Mouse (Mus musculus): ENCODE data around the gene Sav1. TPM values are rescaled to one million over a fixed set of nuclear protein-coding genes. Genes with fewer than 3 reads are reported as not detected.

Gene Sav1
- total RNA-seq, 2 experiments from 2014 or later: 17.7 to 18.1 TPM

- no peak for DNase-seq (ENCODE audit: low spot score in 2 of 2)
These were observed 23.7 kb downstream of the Sav1 start for GRCm38 (mm10) chr12:69963141-69963540.

DNA sequence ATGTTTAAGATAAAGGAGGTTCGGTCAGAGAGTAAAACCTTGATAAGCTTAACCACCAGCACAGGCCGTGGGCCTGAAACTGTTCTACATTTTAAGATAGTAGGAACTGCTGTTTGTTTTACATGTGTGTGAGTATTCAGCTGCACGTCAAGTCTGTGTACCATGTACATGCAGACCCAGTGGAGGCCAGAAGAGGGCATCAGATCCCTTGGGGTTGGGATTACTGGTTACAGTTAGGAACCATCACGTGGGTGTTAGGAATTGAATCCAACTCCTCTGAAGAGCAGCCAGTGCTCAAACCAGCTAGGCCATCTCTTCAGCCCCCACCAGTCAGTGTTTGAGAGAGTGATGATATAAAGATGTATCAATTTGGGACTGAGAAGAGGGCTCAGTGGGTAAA lies 24.3 kb downstream of the Sav1 start:
- peak; percentile 61 to 64 for DNase-seq (ENCODE audit: low spot score in 2 of 2)

- DNase-seq (ENCODE audit: low spot score in 2 of 2): no peak
These were observed 29.4 kb downstream of the Sav1 start for GRCm38 (mm10) chr12:69957378-69957777.

DNA sequence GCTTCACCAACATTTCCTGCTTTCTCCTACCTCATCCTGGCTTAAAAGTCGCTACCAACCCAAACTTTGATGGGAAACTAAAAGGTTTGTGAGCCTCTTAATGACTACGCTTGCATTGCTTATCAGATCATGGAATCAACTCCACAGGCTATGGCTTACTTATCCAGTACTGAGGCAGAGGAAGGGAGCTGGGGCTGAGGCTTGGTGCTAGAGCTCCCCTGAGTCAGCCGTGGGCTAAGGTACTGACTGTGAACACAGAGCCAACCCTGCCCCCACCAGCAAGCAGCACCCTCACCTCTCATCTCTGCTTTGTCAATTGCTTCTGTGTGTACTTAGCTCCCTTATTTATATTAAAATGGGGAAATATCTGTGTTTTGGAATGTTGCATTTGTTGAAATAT lies 39.3 kb downstream of the Sav1 start:
- no peak for DNase-seq (ENCODE audit: low spot score in 2 of 2)

GRCm38 (mm10) chr12:69945861-69946260 lies 40.9 kb downstream of the Sav1 start:
- DNase-seq (ENCODE audit: low spot score in 2 of 2): no peak

DNA sequence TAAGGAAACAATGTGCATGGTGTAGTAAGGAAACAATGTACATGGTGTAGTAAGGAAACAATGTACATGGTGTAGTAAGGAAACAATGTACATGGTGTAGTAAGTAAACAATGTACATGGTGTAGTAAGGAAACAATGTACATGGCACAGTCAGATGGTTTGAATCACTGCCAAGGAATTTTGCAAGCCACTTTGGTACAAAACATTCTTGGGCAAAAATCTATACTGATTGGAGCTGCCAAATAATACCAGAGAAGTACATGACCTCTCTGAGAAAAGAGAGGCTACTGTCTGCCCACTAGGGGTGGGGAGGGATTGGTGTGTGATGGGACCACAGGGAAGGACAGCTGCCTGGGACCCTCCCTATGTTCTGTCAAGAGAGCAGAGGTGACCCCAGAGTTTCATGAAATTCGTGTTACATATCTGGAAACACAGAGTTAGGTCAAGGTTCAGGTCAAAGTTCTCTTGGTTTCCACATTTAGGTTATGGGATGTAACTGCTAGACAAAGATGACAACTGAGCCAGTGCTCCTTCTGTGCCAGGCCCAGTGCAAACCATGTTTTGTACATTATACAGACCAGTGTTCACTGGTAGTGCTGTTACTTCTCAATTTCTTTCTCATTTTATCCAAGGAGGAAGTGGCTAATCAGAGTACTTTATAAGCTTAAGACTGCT lies 45.0 kb downstream of the Sav1 start:
- DNase-seq (ENCODE audit: low spot score in 2 of 2): no peak

DNA sequence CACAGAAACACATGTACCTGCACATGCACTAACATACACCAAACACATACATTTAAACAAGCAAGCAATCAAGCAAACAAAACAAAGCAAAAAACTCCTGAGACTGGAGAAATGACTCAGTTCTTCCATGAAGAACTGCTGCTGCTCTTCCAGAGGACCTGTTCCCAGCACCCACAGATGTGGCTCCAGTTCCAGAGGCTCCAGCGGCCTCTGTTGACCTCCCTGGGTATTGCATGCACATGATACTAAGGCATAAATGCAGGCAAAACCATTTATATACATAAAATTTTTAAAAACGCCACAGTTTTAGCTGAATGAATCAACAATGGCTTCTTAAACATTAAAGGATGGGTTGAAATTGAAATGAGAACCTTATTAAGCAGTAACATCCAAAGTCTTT lies 47.5 kb downstream of the Sav1 start:
- DNase-seq (ENCODE audit: low spot score in 2 of 2): no peak

DNA sequence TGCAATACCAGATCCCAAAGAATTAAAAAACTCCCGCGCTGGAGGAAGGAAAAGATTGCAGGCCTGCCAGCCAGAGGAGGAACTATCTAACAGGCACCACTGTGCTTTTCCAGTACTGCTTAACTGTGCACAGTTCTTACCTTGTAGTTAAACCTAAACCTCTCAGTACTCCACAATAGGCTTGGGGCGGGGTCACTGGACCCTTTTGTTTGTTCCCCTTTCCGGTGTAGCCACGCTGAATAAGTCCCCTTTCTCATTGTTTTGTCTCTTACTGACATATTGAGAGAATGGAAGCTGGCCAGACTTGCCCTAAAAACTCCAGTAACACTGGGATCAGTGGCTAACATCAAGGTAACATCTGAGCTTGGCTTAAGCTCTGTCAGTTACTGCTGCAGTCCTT lies 49.1 kb downstream of the Sav1 start:
- no peak for DNase-seq (ENCODE audit: low spot score in 2 of 2)

- DNase-seq (ENCODE audit: low spot score in 2 of 2): no peak
These were observed 60.1 kb downstream of the Sav1 start for GRCm38 (mm10) chr12:69926716-69927115.

GRCm38 (mm10) chr12:69924012-69924411 lies 62.8 kb downstream of the Sav1 start:
- peak in 1 of 2 experiments; percentile 17 for DNase-seq (ENCODE audit: low spot score in 2 of 2)

GRCm38 (mm10) chr12:69923603-69924002 lies 63.2 kb downstream of the Sav1 start:
- no peak for DNase-seq (ENCODE audit: low spot score in 2 of 2)

GRCm38 (mm10) chr12:69923128-69923527 lies 63.7 kb downstream of the Sav1 start:
- no peak for DNase-seq (ENCODE audit: low spot score in 2 of 2)

- DNase-seq (ENCODE audit: low spot score in 2 of 2): no peak
These were observed 64.7 kb downstream of the Sav1 start for GRCm38 (mm10) chr12:69922099-69922498.

DNA sequence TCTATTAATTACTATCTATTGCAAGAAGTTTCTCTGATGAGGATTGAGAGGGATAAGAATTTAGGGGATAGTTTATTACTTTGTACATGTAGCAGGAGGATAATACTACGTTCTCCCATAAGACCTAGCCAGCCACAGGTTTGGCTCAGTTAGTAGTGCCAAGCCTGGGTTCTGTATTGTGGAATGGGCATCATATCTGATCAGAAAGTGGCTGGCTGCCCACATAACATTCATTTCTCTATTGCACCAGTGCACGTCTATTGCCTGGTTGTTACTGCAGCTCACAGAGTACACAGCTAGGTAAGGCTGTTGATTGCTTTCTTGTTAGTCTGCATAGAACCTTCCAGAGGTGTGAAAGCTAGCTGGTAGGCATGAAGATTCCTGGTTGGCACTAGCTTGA lies 68.9 kb downstream of the Sav1 start:
- no peak for DNase-seq (ENCODE audit: low spot score in 2 of 2)

Other genes starting within 250 kb of the Sav1 start
- 10 to 100 TPM; 33.2 to 35.5 TPM for gene Cdkl1, start 195.7 kb downstream of the Sav1 start, total RNA-seq (2021)
- 100 to 1,000 TPM; 232 to 242 TPM for gene Atl1, start 94.4 kb downstream of the Sav1 start, total RNA-seq (2021)
- gene Map4k5, start 93.8 kb downstream of the Sav1 start, total RNA-seq (2021): 10 to 100 TPM; 37.6 to 38.6 TPM
- gene Nin, start 126.7 kb upstream of the Sav1 start, total RNA-seq (2021): 10 to 100 TPM; 54.0 to 66.9 TPM
- not detected for gene Abhd12b, start 167.1 kb upstream of the Sav1 start, total RNA-seq (2021)
- 1 to 10 TPM; 3.8 to 5.8 TPM for gene Pygl, start 244.5 kb upstream of the Sav1 start, total RNA-seq (2021)

Data from left cerebral cortex, adult 18-20 months (tissue).